Mouse (Mus musculus): ENCODE measurements at regions not wholly inside any gene's neighbourhood (a gene's known extent, or its start where the extent isn't known, plus 50 kb on each side); places are given as distances from the start of the nearest gene placed in this dataset.
A peak's percentile ranks its signal among the peaks of the same experiment; 100 is the strongest.

DNA sequence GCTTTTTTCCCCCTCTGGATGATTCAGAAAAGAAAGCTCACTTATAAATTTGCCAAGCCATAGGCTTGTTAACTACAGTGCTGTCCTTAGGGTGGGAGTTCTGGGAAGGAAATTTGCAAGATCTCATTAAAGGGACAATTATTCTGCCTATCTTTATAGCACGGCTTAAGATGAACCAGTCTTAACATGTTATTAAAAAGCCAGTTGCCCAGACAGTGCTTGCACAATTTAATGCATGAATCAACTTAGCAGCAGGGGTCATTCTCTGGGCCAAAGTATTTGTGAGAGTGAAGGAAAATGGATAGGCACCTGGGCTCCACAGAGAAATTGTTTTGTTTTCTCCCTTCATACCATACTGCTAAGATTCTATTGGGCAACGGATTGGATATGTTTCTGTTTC, 733.0 kb upstream of the Edil3 start:
- H3K36me3 ChIP-seq = no peaks in the 10 kb centered on the region
- no peaks in the 10 kb centered on the region for H3K27me3 ChIP-seq
- no peak overlapping the region for H3K4me3 ChIP-seq
- ATAC-seq (ENCODE audit: low FRiP score) = peak; percentile 49; the same call in 1 of the 2 replicates
- 27% methylated on average over 2 of the region's 2 CpGs for WGBS
- no peaks in the 10 kb centered on the region for H3K9me3 ChIP-seq
- H3K9ac ChIP-seq = no peak overlapping the region
- H3K27ac ChIP-seq = no peak overlapping the region
- peaks cover 4% of the 10 kb centered on the region; the same call in 1 of the 2 replicates for H3K4me1 ChIP-seq (replicated peaks)
- no peak overlapping the region for H3K4me2 ChIP-seq
